Mouse (Mus musculus) thymus, adult 2 months (tissue): ENCODE results near the gene Plekhb1.

ENCODE experiments used
- CTCF ChIP-seq: fragments of 200-500 bp; IDR thresholded peaks from 2 replicates; pipeline ENCODE4 v1.5.1; 2012; ENCODE audit warnings: mild to moderate bottlenecking, control low read depth, low read length, moderate library complexity, borderline replicate concordance; ENCODE audit not compliant: control insufficient read depth, poor library complexity, insufficient read depth; ENCODE audit errors: extremely low read depth
- POLR2A ChIP-seq: fragments of 200-500 bp; IDR thresholded peaks from 2 replicates; pipeline ENCODE4 v1.6.1; 2012; ENCODE audit warnings: mild to moderate bottlenecking, low read length, control low read depth, moderate library complexity; ENCODE audit not compliant: control insufficient read depth, poor library complexity, insufficient read depth; ENCODE audit errors: extremely low read depth

GRCm38 (mm10) chr7:100673452-100673851 is 11.2 kb upstream of the Plekhb1 start:
- TF ChIP-seq POLR2A (no peak), CTCF (no peak)
